Mouse (Mus musculus): ENCODE measurements at regions not wholly inside any gene's neighbourhood (a gene's known extent, or its start where the extent isn't known, plus 50 kb on each side); places are given as distances from the start of the nearest gene placed in this dataset.
"Not testable (repeated sequence)": the region's sequence is repeated elsewhere in the genome, so short reads cannot be mapped to it uniquely, and the experiment has no call there.

- DNase-seq (ENCODE audit: low read depth, low spot score) = no peak
These were observed 588.4 kb downstream of the Efna5 start for GRCm38 (mm10) chr17:62292703-62293102.

DNA sequence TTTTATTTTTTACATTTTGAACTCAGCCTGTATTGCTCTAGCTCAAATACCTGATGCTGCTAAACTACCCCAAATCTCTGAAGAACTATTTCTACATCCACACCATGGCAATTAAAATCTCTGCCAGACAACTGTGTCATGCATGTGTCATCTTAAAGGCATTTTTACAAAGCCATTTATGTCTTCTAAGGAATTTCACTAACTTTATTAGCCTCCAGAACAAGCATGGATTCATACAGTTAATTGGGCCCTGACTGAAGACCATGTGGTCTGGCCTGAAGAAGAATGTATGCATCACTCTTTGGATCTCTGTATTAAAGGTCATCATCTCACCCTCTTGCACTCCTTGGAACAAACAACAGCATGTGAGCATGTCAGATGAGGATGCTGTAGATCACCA is 593.5 kb downstream of the Efna5 start:
- no peak for DNase-seq (ENCODE audit: low read depth, low spot score)

DNA sequence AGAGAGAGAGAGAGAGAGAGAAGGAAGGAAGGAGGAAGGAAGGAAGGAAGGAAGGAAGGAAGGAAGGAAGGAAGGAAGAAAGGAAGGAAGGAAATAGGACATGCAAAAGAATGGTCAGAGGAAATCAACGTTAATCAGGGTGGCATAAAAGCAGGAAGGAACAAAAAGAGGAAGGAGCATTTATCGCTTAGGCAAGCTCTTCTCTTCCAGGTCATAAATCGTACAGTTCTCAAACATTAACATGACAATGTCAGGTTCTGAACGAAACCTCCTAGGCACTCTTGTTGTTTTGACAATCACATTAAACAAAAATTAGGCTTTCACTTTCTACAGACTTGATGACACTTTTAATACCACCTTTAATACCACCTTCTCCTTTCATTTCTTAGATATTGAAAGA is 594.0 kb downstream of the Efna5 start:
- no peak for DNase-seq (ENCODE audit: low read depth, low spot score)

DNA sequence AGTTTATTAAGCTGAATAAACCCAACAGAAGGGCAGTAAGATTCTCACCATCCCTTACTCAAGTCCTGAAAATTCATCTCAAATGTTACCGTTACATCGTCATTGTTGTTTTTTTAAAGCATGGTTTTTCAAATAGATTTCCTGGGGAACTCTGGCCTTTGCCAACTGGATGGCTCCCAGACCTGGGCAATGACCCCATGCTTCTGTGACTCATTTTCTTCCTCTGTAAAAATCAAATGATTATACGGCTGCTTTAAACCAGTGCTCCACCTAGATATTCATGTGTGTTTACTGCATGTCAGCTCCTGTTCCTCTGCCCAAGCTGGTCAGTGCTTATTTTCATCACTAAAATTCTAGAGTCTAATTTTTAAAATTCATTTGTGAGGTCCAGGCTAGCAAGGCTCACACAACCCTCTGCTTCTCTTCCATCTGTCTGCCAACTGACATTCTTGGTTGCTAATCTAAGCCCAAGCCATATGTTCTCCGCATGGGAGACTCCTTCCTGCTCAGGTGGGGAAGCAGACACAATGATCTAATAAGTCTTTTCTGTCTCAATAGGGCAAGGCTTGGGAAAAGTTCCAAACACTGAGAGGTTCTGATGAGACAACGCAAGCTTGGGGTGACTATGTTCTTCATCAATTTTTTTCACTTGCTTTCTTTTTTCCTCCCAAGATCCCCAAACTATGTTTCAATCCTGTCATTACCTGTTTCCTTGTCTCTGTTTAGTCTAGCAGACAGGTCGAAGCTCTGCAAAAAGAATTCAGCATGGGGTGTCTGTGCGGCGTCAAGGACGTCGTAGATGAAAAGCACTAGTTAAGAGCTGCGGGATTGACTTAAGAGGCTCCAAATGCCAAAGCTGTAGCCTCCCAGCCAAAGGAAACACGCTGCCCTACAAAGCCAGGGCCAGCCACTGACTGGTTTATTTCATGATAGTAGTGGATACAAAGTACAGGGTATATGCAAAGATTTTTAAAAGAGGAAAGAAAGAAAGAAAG is 594.7 kb downstream of the Efna5 start:
- no peak for DNase-seq (ENCODE audit: low read depth, low spot score)

- DNase-seq (ENCODE audit: low read depth, low spot score) = no peak
These were observed 600.9 kb downstream of the Efna5 start for GRCm38 (mm10) chr17:62280201-62280600.

- DNase-seq (ENCODE audit: low read depth, low spot score) = no peak
These were observed 609.7 kb downstream of the Efna5 start for GRCm38 (mm10) chr17:62271399-62271798.

GRCm38 (mm10) chr17:62269279-62269678 is 611.8 kb downstream of the Efna5 start:
- DNase-seq (ENCODE audit: low read depth, low spot score) = no peak

- DNase-seq (ENCODE audit: low read depth, low spot score) = no peak
These were observed 627.7 kb downstream of the Efna5 start for GRCm38 (mm10) chr17:62253448-62253847.

DNA sequence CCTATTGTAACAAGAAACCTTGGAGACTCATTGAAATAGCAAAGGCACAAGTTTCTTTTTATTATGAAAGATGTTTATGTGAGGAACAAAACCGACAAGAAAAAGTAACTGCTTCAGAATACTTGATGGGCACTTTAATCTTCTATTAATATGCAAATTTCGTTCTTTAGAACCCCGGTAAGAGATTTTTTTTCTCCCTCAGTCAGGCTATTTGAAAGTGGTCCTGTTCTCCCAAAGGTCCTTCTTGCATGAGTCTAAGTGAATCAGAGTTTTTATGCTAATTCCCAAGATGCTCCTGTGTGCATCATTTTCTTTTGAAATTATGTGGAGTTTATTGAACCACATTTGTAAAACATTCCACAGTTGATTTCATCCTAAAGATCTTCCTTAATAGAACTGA is 633.1 kb downstream of the Efna5 start:
- DNase-seq (ENCODE audit: low read depth, low spot score) = no peak

- peak; percentile 8 for DNase-seq (ENCODE audit: low read depth, low spot score)
These were observed 634.5 kb downstream of the Efna5 start for GRCm38 (mm10) chr17:62246650-62247049.

DNA sequence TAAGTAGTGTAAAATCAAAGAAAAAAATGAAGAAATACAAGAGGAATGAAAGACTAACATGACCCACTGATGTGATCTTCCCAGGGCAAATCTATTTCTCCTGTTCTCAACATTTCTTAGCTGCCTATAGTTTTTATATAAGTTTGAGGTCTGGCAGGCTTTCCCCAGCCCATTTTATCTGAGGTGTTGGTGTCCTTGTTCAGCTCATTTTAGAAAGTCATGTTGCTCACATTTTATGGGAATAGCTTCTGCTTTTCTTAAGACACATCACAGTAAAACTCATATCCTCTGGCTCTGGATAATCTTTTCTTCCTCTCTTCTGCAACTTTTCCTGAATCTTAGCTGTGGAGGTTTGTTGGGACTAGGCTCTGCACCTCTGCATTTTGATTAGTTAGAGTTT is 650.2 kb downstream of the Efna5 start:
- DNase-seq (ENCODE audit: low read depth, low spot score) = no peak

GRCm38 (mm10) chr17:62210441-62211025 is 670.6 kb downstream of the Efna5 start:
- peak; percentile 6 for DNase-seq (ENCODE audit: low read depth, low spot score)

DNA sequence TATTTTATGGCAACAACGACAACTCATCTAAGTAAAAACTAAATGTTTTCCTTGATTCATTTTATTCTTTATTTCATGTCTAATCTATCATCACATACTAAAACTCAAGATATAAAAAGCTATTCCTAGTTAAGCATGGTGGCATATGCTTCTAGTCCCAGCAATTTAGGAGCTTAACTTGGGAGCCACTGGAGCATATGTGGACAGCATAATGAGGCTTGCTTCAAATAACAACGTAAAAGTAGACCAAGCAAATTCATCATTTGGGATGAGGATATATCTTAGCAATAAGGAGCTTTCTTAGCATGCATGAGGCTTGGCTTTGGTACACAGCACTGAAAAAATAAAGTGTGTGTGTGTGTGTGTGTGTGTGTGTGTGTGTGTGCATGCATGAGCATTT is 678.5 kb downstream of the Efna5 start:
- no peak for DNase-seq (ENCODE audit: low read depth, low spot score)

DNA sequence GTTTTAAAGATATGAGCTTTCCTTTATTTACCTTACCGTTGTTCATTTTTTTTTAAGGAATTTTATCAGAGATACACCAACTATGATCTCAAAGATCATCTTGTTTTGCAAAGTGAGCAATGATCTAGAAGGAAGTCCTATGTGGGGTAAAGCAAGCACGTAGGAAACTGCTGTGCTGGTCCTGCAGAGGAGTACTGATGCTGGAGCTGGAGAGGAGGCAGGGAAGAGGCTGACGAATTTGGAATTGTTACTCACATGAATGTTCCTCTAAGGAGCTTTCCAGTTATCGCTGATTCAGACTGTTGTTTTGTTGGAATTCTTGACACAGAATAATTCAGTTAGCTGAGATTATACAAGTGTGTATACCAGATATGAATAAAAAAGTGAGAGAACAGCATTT is 680.6 kb downstream of the Efna5 start:
- no peak for DNase-seq (ENCODE audit: low read depth, low spot score)

GRCm38 (mm10) chr17:62199559-62199958 is 681.6 kb downstream of the Efna5 start:
- DNase-seq (ENCODE audit: low read depth, low spot score) = no peak

- DNase-seq (ENCODE audit: low read depth, low spot score) = no peak
These were observed 702.4 kb downstream of the Efna5 start for GRCm38 (mm10) chr17:62178612-62179210.

- no peak for DNase-seq (ENCODE audit: low read depth, low spot score)
These were observed 704.8 kb downstream of the Efna5 start for GRCm38 (mm10) chr17:62176336-62176735.

- no peak for DNase-seq (ENCODE audit: low read depth, low spot score)
These were observed 708.8 kb downstream of the Efna5 start for GRCm38 (mm10) chr17:62172305-62172704.

GRCm38 (mm10) chr17:62171532-62171931 is 709.6 kb downstream of the Efna5 start:
- DNase-seq (ENCODE audit: low read depth, low spot score) = no peak

GRCm38 (mm10) chr17:62161457-62161856 is 719.7 kb downstream of the Efna5 start:
- DNase-seq (ENCODE audit: low read depth, low spot score) = no peak

GRCm38 (mm10) chr17:62160301-62160700 is 720.8 kb downstream of the Efna5 start:
- DNase-seq (ENCODE audit: low read depth, low spot score) = no peak

- DNase-seq (ENCODE audit: low read depth, low spot score) = no peak
These were observed 746.1 kb downstream of the Efna5 start for GRCm38 (mm10) chr17:62135050-62135449.

DNA sequence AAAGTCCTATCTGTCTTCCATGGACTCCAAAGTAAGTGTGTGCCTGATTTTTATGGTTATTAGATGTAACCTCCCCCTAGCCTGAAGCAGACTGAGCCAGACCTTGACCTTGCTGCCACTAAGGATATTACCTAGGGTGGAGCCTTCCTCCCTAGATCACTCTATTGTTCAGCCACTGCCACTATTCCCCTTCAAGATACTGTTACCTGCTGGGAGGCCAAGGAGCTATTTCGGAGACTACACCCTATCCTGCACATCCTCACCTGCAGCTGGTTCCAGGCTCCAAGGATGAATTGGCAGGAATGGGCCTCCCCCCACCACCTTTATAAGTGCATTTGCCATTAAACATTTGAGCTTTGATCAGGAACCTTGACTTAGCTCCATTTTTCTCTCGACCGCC is 769.4 kb downstream of the Efna5 start:
- DNase-seq (ENCODE audit: low read depth, low spot score) = not testable (repeated sequence)
